Mouse (Mus musculus) heart, adult 18-20 months (tissue): ENCODE results near the gene Ing3. TPM values are rescaled to one million over a fixed set of nuclear protein-coding genes. Genes with fewer than 3 reads are reported as not detected.

Experiments
- DNase-seq, 2 experiments: peaks; one replicate each; pipeline ENCODE4 v3.0.0; 2021 to 2022; ENCODE audit warnings: mixed read lengths in 1 of 2
- long read RNA-seq, 2 experiments: library from polyadenylated mRNA; stranded (forward); transcript quantifications; one replicate each; pipeline ENCODE4 v2.0.0; 2021
- total RNA-seq, 2 experiments: library from RNA; stranded (reverse); gene quantifications; 2 replicates each; pipeline ENCODE4 v1.2.3; 2021

The Ing3 gene
- total RNA-seq = 10 to 100 TPM; 13.9 to 14.8 TPM
- long read RNA-seq, experiment 1, partial matches to known transcripts = 1 of 2 reads
- long read RNA-seq, experiment 1, other reads (novel, unspliced or antisense) = 1 of 2 reads
- long read RNA-seq, experiment 2 = 0 reads

DNA sequence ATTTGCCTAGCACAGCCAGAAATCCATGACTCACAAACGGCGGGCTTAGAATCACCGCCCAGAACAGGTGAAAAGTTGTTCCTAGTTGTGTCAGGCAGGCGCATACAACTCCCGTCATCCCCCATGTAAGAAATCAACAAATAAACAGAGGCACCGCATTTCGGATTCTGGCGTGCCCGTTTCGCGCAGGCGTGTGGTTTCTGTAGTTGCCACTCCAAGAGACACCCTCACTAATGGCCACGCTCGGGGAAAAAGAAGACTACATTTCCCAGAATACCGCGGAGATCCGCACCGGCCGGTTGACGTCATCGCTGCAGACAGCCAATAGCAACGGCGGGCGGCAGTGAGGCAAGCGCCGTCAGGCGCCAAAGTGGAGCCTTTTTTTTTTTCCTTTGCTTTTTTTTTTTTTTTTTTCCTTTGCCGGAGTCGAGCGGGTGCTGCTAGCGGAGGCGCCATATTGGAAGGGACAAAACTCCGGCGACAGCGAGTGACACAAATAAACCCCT is at the start of gene Ing3:
TSS of gene Ing3 (plus strand) at position 346 of the 506 bp plus-strand sequence.
- peak; percentile 96 to 99 for DNase-seq

DNA sequence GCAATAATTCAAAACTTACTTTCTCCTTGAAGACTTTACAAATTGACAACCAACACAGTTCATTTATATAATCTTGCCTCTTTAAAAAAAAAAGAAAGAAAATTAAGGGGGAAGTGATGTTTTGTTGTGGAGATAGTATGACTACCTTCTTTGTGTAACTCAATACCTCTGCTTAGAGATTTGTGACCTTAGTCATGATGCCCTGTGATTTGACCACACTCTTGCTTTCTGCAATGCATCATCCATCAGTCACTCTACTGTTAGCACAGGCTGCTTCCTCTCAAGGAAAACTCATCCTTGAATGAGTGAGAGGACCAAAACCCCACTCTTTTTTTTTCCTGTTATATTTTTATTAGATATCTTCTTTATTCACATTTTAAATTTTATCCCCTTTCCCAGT is 39.7 kb upstream of the Ing3 start:
- no peak for DNase-seq

DNA sequence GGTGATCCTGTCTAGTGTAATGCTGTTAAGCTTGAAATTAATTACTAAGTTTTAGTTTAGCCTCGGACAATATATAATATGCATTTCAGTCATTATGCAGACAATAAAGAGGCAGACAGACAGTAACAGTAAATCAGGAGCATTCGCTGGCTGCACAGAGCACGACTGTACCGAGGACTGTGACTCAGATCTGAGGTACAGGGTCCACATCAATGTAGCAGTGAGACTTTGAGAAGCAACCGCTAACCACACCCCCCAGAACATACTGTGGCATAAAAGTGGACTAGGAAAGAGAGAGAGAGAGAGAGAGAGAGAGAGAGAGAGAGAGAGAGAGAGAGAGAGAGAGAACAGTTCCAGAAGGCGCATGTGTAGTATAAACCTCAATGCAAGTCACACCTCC is 38.6 kb upstream of the Ing3 start:
- no peak for DNase-seq

DNA sequence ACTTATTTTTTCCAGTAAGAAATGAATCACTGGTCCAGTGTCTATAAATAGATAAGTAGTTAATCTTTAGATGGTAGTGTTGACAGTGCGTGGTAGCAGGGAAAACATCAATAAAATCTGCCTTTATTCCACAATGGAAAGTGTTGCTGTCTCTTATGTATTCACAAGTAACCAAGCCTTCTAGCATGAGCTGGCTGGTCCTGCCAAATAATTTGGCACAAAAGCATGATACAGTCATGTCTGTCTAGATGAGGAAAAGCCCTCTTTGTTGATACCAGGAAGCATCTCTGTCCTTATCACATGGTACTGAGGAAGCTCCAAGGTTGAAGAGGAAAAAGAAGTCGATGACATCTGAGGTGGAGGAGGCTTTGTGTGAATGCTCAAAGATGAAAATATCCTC is 32.8 kb upstream of the Ing3 start:
- no peak for DNase-seq

DNA sequence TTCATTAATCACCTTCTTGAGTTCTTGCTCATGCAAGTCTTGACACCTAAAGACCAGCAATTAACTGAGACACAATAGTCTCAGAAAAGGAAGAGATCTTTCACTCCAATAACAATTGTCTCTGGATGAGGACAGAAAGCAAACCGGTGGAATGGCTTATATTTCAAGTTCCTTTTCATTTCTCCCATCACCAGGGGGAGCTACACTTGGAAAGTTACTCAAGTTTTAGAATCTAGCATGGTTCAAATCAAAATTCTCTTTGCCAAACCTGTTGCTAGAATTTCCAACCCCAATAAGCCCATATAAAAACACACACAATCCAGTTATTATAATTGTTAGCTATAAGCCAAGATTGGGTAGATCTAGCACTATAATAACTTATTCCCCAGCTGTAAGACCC is 25.2 kb upstream of the Ing3 start:
- DNase-seq = peak in 1 of 2 experiments; percentile 17

DNA sequence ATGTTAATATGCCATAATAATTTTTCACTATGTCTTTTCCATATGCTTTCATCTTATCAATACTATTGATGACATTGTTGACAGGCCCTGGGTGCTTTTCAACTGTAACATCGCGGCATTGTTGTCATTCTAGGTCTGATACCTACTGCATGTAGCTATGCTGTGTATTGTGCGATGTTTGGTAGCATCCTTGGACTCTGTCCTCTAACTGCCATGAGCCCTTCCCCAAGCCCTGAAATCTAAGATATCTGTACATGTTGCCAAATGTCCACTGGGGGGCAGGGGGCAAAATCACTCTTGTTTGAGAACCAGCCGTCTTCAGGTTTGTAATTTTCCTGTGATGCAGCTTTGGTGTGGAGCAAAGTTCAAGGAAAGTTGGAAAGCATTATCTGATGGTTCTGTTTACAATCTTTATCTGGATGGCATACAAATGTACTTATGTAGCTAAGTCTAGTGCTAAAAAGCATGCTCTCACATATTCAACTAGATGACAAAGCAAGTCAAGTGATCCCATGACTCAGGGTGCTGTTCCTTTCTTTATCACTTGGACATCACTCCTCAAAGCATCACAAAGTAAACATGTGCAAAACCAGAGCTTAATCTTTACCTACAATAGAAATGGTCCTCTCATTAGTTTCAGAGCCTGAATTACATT is 11.3 kb upstream of the Ing3 start:
- no peak for DNase-seq

DNA sequence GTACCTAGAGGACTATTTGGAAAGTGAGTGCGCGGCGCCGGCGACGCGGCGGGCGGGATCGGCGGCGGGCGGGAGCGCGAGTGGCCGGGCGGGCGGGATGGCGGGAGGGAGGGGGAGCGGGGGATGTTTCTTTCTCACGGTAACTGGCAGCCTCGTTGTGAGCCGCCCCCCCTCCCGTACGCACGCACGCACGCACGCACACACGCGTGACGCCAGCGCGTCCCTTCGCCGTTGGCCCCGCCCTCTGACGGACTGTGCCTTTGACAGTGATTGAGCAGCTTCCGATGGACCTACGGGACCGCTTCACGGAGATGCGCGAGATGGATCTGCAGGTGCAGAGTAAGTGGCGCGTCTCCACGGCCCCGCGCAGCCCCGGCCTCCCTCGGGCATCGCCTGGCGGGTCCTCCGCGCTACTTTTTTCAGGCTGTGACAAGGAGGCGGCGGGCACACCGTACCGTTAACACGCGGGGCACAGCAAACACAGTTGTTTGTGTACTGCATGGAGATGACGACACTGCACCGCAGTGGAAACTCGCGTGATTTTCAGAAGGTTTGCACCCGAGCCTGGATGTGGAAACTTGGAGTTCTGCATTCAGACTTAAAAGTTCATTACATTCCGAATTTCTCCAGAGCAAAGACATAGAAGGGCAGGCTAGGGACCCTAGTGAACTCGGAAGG is 539 bp downstream of the Ing3 start:
- peak; percentile 97 to 98 for DNase-seq

DNA sequence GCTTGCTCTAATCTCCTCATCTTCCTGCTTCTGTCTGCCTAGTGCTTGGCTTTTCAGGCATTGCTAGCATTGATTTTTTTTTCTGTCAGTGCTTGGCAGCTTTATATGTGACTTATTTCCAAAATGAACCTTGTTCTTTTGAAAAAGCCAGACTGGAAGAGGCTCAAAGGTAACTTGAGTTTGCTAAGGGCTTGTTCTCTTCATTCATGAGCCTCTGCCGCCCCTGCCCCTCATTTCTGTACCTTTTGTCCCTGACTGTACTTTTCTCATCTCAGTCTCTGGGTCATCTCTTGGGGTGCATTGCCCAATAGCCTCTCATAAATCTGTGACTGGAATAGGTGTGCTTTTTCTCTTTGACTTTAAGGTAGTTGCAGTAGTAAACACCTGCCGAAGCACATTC is 1.3 kb downstream of the Ing3 start:
- DNase-seq = no peak

DNA sequence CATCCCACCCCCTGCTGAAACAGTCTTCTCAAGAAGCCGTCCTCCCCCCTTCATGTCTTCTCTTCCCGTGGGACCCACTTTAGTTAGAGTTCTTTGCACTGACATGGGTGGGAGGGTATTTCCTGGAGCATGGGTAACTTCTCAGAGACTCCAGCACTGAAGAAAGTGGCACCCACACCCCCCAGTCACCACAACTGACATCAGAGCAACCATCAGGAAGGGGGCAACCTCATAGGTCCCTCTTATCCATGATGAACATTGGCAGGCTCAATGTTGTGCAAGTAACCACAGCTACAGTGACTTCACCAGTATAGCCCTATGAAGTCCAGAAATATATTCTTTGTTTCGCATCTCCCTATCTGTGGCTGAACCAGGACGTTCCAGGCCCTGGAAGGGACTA is 6.1 kb downstream of the Ing3 start:
- DNase-seq = no peak

DNA sequence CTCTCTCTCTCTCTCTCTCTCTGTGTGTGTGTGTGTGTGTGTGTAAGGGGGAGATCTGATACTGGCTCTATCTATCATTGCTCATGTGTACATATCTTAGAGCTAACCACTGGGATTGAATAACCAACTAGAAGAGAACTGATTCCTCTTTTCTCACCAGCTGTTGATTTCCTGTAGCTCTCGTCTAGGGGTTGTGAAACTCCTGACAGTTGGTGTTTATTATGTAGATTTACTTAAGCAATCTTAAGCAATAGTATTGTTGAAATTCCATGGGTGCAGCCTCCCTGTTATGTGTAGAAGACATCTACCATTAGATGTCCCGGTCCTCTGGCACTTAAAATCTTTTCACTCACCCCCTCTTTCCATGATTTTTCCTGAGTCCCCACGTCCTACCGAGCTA is 9.6 kb downstream of the Ing3 start:
- DNase-seq = no peak

DNA sequence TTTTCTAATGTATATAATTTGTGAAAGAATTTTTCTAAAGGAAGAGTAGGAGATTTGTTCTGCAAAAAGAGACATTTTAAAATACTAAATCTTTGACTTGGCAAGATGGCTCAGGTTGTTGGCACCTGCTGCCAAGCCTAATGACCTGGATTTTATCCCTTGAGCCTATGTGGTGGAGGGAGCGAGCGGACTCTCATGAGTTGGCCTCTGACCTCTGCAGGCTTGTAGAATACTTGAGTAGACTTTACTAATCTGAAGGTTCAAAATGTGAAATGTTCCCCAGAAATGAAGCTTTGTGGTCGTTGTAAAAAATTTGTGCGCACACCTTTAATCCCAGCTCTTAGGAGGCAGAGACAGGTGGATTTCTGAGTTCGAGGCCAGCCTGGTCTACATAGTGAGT is 10.5 kb downstream of the Ing3 start:
- no peak for DNase-seq

DNA sequence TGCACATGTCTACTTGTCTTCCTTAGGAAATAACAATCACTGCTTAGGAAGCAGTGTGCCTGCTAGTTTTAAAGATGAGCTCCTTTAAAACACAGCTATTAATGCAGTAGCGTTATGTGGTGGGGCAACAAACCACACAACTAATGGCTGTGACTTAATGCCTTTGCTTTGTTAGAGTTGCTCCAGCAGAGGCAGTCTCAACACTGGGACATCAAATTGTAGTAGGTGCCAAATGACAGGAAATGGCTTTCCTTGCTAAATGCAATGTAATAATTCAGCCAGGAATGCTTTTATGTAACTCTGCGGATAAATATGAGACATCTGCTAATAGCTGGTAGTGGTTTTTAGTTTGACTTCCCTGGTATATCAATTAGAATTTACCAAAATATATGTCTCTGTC is 28.2 kb downstream of the Ing3 start:
- no peak for DNase-seq

DNA sequence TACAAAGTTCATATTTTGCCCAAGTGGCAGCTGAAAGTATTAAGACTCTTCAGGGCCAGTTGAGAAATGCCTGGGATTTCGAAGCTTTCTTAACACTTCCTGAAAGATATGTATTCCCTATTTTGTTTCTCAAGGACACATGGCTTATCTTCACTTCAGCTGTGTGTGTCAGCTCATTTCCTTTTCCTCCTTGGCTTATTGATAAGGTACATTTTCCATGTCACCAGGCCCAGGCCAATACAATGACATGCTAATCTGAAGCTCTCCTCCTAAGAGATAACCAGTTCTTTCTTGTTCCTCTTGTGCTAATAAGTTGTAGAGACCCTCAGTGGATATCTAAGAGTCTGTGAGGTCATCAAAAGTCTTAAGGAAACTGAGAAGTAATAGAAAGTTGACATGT is 31.7 kb downstream of the Ing3 start:
- no peak for DNase-seq

DNA sequence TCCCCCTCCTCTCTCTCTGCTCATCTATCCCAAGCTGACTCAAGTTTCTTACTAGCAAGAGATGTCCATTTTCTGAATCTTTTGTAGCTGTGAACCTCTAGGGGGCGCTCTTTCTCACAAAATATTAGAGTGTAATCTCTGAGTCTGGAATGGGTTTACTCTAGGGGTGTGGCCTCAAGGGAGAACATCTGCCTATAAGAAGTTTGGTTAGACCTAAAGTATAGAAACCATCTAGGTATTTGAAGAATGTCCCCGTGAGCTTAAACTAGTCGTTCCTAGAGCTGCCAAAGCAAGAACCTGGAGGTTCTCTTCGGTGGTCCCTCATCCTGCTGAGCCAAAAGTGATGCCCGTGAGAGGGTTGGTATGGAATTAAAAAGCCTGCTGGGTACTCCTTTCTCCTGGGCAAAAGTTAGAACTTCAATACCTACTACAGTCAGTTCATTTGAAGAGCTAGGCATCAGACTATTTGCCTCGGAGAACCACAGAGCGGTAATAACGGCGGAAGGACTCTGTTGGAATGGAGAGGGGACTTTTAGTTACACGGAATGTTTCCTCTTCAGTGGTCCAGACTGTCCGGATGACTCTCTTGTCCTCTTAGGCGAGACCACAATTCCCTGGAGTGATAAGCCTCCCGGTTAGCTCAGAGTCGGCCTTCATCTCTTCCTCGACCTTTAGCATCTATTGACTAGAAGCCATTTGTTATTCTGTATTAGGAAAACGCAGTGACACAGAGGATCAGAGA is 35.8 kb downstream of the Ing3 start:
- DNase-seq = peak; percentile 90 to 92

DNA sequence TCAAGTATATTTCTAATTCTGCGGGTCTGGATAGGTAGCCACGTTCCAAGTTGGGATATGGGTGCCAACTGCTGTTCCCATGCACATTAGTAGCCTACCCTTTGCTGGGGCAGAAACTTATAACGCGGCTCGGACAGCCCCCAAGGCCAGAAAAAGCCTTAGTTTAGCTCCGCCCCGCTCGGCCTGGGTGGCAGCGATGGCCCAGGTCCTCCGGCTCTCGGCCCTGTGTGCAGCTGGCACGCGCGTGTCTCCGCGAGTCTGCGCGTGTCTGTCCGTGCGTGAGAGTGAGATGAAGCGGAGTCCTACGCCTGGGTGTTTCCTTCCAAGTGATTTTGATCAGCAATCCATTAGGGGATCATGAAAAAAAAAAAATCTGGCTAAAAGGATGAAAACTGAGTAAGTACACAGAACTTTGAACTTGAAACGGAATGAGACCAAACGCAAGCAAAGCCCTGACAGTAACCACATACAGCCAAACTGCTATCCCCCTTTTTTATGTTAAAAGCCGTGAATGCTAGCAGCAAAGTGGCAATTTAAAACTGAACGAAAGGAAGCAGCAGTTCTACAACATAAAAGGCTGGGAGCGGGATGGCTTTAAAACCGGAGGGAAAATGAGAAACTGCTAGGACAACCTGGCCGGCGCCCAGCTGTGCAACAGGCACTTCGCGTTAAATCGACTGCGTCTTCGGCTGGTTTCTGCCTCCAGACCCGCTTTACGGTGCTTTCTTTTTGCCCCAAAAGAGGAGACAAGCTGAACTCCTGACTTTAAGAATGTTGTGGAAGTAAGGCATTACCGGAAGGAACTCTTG is 36.6 kb downstream of the Ing3 start, which contains the start of gene Cped1:
TSS of gene Cped1 (plus strand) at position 185 of the 809 bp plus-strand sequence.
- peak; percentile 89 to 90 for DNase-seq

DNA sequence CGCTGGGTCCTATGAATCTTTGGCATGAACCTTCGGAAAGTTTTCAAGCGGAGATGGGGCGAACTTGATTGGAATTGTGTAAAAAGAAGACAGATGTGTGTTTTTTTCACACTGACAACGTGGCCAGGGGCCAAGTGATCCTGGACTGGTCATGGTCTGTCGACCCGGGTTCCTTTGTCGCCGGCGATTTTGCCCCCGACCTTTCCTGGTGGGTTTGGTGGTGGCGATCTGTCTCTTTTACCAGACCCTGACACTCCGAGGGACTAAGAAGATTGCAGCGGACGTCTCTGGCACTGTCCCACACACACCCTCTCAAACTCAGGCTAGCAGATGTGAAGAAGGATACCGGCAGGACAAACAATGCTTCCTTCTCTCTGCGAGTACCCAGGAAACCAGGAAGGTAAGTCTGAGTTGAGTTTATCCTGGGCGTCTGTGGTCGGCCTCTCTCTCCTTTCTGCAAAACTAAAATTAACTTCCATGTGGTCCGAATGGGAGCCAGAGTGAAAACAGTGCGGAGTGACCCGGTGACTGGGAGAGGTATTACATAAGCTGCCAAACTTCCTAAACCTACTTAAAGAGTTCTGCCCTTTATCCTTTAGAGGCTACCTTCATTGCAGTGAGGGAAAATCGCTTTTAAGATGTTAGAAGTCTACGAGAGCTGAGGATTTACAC is 37.4 kb downstream of the Ing3 start:
- DNase-seq = peak; percentile 59 to 83

DNA sequence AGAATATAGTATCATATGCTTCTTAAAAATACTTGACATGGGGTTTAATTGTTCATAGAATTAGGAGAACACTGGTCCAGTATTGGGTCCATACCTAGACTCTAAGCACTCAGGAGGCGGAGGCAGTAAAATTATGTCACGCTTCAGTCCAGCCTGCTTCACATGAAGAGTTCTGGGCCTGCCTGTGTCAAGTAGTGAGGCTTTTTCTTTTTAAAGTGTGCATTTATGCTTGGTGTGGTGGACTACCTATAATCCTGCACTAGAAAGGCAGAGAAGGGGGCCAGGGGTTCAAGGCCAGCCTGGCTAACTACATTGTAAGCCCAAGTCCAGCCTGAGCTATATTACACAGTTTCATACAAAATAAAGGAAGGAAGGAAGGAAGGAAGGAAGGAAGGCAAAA is 38.2 kb downstream of the Ing3 start:
- peak in 1 of 2 experiments; percentile 51 for DNase-seq

DNA sequence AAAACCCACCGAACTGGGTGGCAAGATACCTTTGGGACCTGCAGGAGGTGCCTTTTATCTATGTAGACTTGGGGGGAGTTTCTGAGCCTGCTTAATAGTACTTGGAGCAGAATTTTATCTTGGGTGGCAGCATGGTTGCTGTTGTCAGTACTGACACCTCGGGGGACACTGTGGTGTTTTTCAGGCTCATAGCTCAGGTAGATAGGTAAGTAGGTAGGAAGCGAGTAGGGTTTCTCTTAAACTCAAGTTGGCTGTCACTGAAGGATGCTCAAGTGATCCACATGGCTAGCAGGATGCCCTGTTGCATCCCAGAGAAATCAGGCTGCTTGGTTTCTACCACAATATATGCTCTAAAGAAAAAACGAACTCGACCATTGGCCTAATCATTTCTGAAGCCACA is 38.9 kb downstream of the Ing3 start:
- DNase-seq = no peak

DNA sequence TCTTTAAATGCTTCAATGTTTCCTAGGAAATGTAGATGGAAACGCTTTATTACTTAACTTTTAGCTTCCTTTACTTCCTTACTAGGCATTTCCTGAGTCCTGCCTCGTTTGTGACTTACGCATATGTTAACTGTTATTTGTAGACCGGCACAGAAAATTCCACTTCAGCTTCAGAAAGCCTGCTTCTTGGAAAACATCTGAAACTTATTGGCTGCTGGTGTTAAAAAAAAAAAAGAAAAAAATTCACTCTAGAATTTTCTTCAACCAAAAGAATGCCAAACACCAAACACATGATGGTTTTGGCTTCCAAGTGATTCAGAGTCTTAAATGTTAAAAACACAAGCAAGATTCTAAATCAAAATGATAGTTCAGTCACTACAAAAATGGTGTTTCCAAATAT is 39.7 kb downstream of the Ing3 start:
- no peak for DNase-seq

DNA sequence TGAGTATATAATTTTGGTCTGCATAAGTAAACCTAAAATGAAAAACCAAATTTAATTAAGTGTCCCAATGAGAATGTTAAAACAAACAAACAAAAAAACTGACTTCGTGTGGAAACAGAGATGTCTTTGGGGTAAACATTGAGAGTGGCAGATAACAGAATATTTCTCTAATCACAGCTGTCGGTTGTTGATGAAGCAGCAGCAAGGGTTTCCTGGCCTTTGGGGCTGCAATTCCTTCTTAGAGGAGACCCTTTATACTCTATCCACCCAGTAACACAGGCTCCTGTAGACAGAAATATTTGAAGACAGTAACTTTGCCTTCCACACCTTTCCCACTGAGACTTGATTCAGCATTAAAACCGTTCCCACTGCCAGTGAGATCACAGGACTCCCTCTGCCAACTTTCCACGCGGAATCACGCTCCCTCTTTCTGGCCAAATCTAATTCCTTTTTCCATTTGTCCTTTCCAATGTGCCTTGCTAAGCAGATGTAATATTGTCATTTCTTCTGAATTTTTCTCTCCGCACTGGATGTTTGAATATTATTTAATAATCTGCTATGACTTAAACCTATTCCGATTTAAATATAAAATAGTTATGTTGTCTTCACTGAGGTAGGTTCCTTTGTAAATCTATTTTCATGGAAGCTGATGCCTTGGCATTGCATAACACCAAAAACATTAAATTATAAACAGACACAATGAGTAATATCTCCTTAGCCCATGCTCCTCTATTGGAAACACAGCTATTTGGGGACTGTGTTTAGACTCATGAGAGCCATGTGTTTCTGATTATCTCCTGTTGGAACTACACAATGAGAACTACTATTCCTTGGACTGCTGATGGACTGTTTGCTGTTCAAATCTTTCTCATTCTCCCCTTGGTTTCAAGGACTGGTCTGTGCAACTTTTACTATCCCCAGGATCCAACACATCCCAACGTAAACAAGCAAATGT is 41.1 kb downstream of the Ing3 start:
- peak; percentile 64 to 75 for DNase-seq
